Mouse (Mus musculus): ENCODE results near the gene Bco1. TPM values are rescaled to one million over a fixed set of nuclear protein-coding genes. Genes with fewer than 3 reads are reported as not detected.

Gene Bco1
- under 1 TPM in 1 of 2 experiments, not detected in 1; 0.22 TPM for total RNA-seq (2021)

DNA sequence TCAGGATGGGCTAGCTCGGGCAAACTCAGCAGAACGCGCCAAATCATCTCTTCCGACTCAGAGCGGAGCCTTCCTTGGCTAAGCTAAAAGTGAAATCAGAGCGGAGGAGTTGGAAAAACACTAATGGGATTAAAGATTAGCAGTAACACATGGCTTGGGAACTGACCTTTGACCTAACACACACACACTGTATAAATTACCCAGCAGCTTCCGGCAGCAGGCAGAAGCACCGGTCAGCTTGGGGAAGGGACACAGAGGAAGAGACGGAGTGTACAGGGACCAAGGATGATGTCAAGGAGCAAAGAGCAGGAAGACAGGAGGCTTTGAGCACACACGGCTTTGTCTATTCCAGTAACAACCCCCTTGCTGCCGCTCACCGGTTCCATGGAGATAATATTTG, at the start of gene Bco1:
TSS of gene Bco1 (plus strand) at position 208 of the 400 bp plus-strand sequence.
- DNase-seq = no peak

GRCm38 (mm10) chr8:117049444-117049843, 46.2 kb upstream of the Bco1 start:
- DNase-seq = no peak
- intact Hi-C loops (cut with DNase I) = no loop called here

More for the DNA sequence above, at the start of gene Bco1:
- intact Hi-C loops (cut with DNase I) = no loop called here

DNA sequence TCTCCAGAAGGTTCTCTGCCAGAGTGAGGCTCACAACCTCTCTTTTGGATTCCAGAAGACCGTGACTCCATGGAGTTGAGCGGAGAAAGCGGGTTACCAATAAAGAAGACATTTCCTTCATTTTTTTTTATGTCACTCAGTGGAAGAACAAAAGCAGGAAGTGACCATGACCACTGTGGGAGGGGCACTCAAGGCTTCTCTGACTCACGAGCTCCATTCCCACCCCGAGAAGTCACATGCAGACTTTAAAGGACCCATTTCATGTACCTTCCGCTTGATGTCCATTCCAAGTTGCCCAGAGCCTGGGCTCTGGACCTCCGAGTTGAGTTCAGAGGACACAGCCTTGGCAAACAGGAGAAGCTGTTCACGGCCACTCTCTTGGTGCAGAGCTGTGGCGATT, 44.9 kb upstream of the Bco1 start:
- intact Hi-C loops (cut with DNase I) = no loop called here
- DNase-seq = no peak

- intact Hi-C loops (cut with DNase I) = no loop called here
These were observed 44.3 kb upstream of the Bco1 start for GRCm38 (mm10) chr8:117051316-117051715.

GRCm38 (mm10) chr8:117053135-117054079, 42.2 kb upstream of the Bco1 start:
- intact Hi-C loops (cut with DNase I) = no loop called here
- no peak for DNase-seq

More at GRCm38 (mm10) chr8:117051316-117051715, 44.3 kb upstream of the Bco1 start:
- no peak for DNase-seq

DNA sequence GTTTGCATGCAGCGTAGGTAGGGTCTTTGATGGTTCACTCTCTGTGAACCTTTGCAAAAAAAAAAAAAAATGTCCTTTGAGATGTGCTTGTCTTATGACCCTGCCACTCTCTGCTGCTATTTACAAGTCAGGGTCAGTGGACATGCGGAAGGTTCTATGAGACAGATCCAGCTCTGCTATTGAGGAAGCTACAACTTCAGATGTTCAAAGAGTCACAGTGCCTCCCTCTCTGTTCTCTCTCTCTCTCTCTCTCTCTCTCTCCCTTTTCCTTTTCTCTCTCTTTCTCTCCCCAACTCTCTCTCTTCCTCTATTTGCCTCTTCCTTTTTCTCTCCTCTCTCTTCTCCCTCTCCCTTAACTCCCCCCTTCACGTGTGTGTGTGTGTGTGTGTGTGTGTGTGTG, 41.5 kb upstream of the Bco1 start:
- intact Hi-C loops (cut with DNase I) = no loop called here

GRCm38 (mm10) chr8:117055097-117055496, 40.6 kb upstream of the Bco1 start:
- intact Hi-C loops (cut with DNase I) = no loop called here
- no peak for DNase-seq

More for the DNA sequence above, 41.5 kb upstream of the Bco1 start:
- no peak for DNase-seq

- intact Hi-C loops (cut with DNase I) = no loop called here
- no peak for DNase-seq
These were observed 36.6 kb upstream of the Bco1 start for GRCm38 (mm10) chr8:117059021-117059420.

DNA sequence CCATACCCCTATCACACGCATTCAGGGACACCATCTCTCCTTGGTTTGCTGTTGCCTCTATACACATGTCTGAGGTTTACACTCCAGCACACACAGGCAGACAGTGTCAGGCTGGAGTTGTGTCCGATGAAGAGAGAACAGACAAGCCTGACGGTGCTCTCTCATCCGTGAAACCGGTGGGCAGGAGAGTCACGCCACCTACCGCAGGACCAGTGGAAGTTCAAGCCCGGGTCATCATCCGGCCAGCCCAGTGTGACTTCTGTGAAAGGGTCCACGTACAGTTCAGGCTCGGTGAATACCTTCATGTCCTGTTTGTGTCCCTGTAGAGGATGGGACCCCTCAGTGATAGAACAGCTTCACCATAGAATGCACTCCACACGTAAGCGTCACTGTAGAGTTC, 35.3 kb upstream of the Bco1 start:
- intact Hi-C loops (cut with DNase I) = no loop called here
- peak; percentile 11 for DNase-seq

DNA sequence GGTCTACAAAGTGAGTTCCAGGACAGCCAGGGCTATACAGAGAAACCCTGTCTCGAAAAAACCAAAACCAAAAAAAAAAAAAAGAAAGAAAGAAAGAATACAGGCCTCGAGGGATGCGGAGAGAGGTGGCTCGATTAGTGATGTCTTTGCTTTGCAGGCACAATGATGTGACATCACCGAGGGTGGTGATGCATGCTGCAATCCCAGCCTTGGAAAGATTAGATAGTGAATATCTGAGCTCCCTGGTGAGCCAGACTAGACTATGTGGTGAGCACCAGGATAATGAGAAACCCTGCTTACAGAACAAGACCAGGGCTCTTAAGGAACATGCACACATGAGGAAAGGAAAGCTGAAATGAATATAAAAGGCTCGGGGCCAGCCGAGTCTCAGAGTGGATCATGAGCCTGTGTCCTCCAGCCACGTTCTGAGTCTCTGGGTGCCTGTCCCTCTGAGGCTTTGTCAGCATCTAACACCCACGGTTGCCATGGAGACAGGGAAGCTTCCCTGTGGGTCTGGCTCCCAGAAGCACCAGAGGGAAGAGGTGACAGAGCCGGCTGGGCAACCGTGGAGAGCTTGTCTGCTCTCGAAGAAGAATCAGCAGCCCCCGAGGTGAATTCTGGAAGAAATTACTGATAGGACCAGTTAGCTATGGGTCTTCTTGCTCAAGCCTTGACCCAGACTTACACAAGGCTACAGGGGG, 34.3 kb upstream of the Bco1 start:
- no peak for DNase-seq
- intact Hi-C loops (cut with DNase I) = no loop called here

- intact Hi-C loops (cut with DNase I) = no loop called here
- DNase-seq = no peak
These were observed 28.7 kb upstream of the Bco1 start for GRCm38 (mm10) chr8:117066955-117067354.

DNA sequence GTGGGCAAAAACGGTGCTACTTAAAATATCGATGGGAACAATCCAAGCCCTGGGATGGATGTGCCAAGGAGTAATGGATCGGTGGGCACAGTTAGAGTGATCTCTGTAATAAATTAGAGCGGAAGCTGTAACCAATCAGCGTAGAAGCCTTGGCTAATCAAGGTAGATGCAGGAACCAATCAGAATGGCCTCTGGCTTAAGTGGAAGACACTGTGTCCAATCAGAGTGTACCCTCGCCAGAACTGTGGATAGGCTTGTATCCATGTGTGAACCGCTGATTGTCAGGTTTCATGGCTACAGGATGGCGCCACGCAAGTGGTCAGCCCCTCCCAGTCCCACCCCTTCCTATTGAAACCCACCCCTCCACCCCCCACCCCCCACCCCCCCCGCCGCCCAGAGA, 28.3 kb upstream of the Bco1 start:
- DNase-seq = no peak
- intact Hi-C loops (cut with DNase I) = no loop called here

- DNase-seq = no peak
- intact Hi-C loops (cut with DNase I) = no loop called here
These were observed 27.4 kb upstream of the Bco1 start for GRCm38 (mm10) chr8:117068294-117068693.

- peak; percentile 24 for DNase-seq
- intact Hi-C loops (cut with DNase I) = no loop called here
These were observed 25.9 kb upstream of the Bco1 start for GRCm38 (mm10) chr8:117069708-117070107.

DNA sequence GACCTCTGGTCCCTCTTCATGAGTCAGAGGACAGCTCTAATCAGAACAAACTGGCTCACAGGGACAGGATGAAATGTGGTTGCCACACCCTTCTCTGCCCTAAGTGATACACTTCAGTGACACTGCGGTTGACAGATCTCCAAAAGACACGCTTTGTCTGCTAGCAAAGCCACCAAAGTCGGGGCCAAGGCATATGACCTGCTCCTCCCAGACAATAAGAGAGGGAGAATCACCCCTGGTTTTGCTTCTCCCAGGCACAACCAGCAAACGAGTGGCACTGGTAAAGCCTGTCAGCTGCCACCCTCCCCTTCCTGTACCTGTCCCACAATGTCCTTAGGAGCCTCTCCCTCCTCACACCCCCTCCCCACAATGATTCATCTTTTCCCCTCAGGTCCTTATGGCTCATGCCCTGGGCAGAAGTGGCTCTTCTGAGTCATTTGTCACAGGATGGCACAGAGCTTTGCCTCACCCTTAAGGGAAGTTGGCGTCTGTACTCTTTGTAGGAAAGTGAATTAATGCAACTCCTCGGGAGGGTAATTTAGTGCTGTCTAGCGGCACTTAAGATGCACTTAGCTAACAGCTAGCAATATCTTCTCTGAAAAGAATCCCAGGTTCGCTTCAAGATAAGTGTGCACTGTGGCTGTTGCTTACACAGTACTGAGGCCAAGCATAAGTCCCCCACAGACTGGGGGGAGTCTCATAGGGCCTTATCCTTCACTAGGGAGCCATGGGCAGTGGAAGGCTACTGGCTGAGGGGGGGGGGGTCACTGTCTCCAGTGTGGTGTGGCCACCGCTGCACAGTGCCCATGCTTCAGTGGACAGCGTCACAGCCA, 21.1 kb upstream of the Bco1 start:
- intact Hi-C loops (cut with DNase I) = no loop called here
- DNase-seq = no peak

DNA sequence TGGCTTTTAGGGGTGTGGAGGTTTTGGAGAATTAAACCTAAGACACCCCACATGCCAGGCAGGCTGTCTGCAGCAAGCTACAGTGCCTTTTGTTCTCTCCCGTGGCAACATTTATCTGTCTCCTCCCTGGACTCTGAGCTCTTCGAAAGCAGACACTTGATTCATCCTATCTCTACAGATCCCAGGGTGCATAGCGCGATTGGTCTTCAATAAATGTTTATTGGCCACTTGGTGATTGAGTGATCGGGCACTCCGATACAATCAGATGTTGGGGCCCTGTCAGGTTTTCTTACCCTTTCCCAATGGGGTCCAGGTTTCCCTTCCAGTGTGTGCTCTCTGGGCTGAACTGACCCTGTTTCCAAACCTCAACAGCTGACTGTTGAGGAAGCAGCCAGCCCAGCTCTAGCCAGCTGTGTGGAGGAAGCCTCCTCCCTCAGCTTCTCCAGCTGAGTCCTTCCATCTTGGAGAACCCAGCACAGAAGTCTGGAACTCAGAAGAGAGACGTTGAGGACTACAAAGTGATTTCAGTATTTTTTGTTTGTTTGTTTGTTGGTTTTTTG, 17.2 kb upstream of the Bco1 start:
- intact Hi-C loops (cut with DNase I) = no loop called here
- no peak for DNase-seq

DNA sequence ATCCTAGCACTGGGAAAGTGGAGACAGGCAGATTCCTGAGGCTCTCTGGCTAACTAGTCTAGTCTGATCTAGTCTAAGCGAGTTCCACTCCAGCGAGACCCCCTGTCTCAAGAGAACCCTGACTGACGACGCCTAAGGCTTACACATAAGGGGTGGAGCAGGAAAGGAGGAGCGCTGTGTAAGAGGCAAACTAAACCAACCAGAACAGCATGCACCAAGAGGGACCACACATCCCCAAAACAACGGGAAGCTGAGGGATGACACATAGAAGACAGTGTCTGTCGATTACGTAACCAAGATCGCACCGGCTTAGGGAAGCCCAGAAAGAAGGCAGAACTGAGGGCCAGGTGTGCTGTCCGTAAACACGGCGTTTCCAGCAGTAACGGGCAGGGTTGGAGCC, 16.0 kb upstream of the Bco1 start:
- DNase-seq = no peak
- intact Hi-C loops (cut with DNase I) = no loop called here

DNA sequence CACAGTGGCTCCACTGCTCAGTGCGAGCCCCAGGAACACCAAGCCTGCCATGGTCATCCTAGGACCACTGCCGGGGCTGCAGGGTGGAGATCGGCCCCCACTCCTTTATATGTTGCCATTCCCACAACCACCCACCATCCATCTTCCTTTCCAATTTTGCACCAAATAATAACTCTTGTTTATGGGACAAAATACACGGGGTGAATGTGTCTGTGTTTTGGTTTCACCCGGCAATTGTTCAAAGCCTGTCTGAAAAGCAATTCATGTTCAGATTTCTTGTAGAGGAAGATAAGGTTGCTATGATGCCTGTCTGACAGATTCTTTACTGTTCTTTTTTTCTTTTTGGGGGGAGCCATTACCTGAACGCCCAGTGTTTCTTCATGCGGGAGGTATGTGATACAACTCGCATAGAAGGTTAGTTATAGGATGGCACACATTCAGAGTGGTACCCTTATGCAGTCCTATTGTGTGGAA, 13.2 kb upstream of the Bco1 start, which contains the start of gene Pkd1l2:
TSS of gene Pkd1l2 (minus strand) at position 51 of the 474 bp plus-strand sequence.
- intact Hi-C loops (cut with DNase I) = no loop called here

DNA sequence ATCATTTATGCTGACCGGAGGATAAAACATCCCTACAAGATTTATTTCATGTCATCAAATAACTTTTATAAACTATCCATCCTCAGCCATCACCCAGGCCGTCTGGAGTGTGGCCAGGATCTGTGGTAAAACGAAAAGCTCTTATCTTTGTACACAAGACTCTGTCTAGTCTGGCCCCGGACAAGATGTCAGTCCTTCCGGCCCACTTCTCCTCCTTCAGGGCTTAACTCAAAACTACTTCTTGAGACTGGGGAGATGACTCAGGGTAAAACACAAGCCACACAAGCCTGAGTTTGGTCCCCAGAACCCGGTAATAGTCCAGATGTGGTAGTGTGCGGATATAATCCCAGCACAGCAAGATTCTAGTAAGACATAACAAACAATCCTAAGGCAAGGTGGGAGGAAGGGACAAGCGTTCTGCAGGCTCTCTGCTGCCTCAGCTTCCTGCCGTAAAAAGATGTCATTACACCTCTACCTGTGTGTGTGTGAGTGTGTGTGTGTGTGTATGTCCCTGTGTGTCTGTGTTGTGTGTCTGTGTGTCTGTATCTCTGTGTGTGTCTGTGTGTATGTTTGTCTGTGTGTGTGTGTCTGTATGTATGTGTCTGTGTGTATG, 12.6 kb upstream of the Bco1 start:
- intact Hi-C loops (cut with DNase I) = no loop called here
- no peak for DNase-seq

More for the DNA sequence above, 13.2 kb upstream of the Bco1 start, which contains the start of gene Pkd1l2:
- DNase-seq = no peak

DNA sequence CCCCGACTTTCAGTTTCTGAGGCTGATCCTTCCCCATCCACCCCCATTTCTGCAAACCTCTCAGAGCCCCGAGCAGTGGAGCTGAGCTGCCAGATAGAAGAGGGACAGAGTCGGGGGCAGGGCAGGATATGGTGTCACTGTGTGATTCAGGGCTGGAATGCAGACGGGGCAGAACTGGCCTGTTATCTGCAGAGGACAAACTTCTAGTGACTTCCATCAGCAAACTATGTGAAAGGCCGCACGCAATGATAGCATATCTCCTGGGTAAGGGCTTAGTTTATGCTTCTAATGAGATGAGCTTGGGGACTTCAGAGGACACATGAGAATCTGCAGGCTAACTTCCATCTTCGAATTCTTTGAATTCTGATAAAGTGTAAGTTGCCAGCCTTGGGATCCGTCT, 10.1 kb upstream of the Bco1 start:
- intact Hi-C loops (cut with DNase I) = no loop called here
- no peak for DNase-seq

Measured in left cerebral cortex, postnatal 4 days (tissue).